ENCODE assay signal across 8 mouse cellular contexts in genomic region chr8:69887289-69888243, GRCm38 (mm10). TPM values are rescaled to one million over a fixed set of nuclear protein-coding genes. Genes with fewer than 3 reads are reported as not detected.
DNase-seq lines count a peak whose midpoint lies in the region; ATAC-seq and TF ChIP-seq lines count a peak whose summit lies in the region.

TSS of gene Cilp2 (minus strand) at chr8:69887687.

- peaks cover 82% of the 10 kb centered on the region for H3K27me3 ChIP-seq in forebrain, embryonic 11.5 days (ENCODE audit: control insufficient read depth, insufficient read depth, low read length)
- peaks cover 82% of the 10 kb centered on the region for H3K27me3 ChIP-seq in hindbrain, embryonic 14.5 days (ENCODE audit: control insufficient read depth, insufficient read depth, low read length)
- peaks cover 90% of the 10 kb centered on the region for H3K27me3 ChIP-seq in liver, embryonic 12.5 days (replicated peaks)

- H3K9ac ChIP-seq in forebrain, embryonic 11.5 days (ENCODE audit: low read length) = peak within 1 kb of the TSS; percentile 16; the same call in 1 of the 2 replicates
- H3K9ac ChIP-seq in hindbrain, embryonic 14.5 days = no peak within 1 kb of the TSS; the same call in 1 of the 2 replicates
- H3K9ac ChIP-seq in liver, embryonic 12.5 days = no peak within 1 kb of the TSS

- no peak for ATAC-seq in forebrain, embryonic 11.5 days (replicated peaks; ENCODE audit: low FRiP score)
- no peak for ATAC-seq in hindbrain, embryonic 14.5 days (ENCODE audit: low FRiP score)
- no peak for ATAC-seq in liver, embryonic 12.5 days

- TF ChIP-seq CTCF in layer of hippocampus, adult 2 months (conservative IDR thresholded peaks at IDR 0.05) = no peak

- peaks cover 22% of the 10 kb centered on the region; the same call in 1 of the 2 replicates for H3K4me1 ChIP-seq in forebrain, embryonic 11.5 days (replicated peaks; ENCODE audit: control insufficient read depth, insufficient read depth, low read length)
- peaks cover 22% of the 10 kb centered on the region; the same call in 1 of the 2 replicates for H3K4me1 ChIP-seq in hindbrain, embryonic 14.5 days (replicated peaks; ENCODE audit: control insufficient read depth, insufficient read depth, low read length)
- H3K4me1 ChIP-seq in liver, embryonic 12.5 days = peaks cover 24% of the 10 kb centered on the region

- 2% methylated on average over 60 of the region's 60 CpGs for WGBS in forebrain, embryonic 11.5 days
- under 1% methylated on average over 59 of the region's 60 CpGs for WGBS in hindbrain, embryonic 14.5 days
- WGBS in liver, embryonic 12.5 days (ENCODE audit: insufficient replicate concordance) = 1% methylated on average over 51 of the region's 60 CpGs

- no peaks in the 10 kb centered on the region for H3K9me3 ChIP-seq in forebrain, embryonic 11.5 days (ENCODE audit: control insufficient read depth, low read length)
- no peaks in the 10 kb centered on the region for H3K9me3 ChIP-seq in hindbrain, embryonic 14.5 days (ENCODE audit: control insufficient read depth, low read length)
- H3K9me3 ChIP-seq in liver, embryonic 12.5 days (replicated peaks) = no peaks in the 10 kb centered on the region

- H3K4me3 ChIP-seq in layer of hippocampus, adult 2 months = peak within 1 kb of the TSS; percentile 41
- H3K4me3 ChIP-seq in forebrain, embryonic 11.5 days (ENCODE audit: low read depth, low read length) = peak within 1 kb of the TSS; percentile 23
- peak within 1 kb of the TSS; percentile 20 for H3K4me3 ChIP-seq in hindbrain, embryonic 14.5 days (replicated peaks; ENCODE audit: low read length)
- peak within 1 kb of the TSS; percentile 29; the same call in 1 of the 2 replicates for H3K4me3 ChIP-seq in liver, embryonic 12.5 days

- no peaks in the 10 kb centered on the region for H3K36me3 ChIP-seq in forebrain, embryonic 11.5 days (ENCODE audit: control insufficient read depth, insufficient read depth, low read length)
- peaks cover 3% of the 10 kb centered on the region; the same call in 1 of the 2 replicates for H3K36me3 ChIP-seq in hindbrain, embryonic 14.5 days (replicated peaks; ENCODE audit: control insufficient read depth, insufficient read depth)
- H3K36me3 ChIP-seq in liver, embryonic 12.5 days = peaks cover 6% of the 10 kb centered on the region; the same call in 1 of the 2 replicates

- DNase-seq in layer of hippocampus, adult 2 months (ENCODE audit: low spot score in 2 of 2) = no peak
- DNase-seq in layer of hippocampus, postnatal 25 days (ENCODE audit: extremely low spot score in 1 of 2, low spot score in 1 of 2) = no peak
- DNase-seq in forebrain, embryonic 11.5 days (ENCODE audit: low spot score) = peak; percentile 71
- DNase-seq in hindbrain, embryonic 14.5 days (ENCODE audit: low spot score) = no peak
- DNase-seq in natural killer cell, adult 2 months (ENCODE audit: low spot score in 2 of 2) = peak; percentile 45 to 49
- no peak for DNase-seq in frontal cortex, postnatal 25 days (ENCODE audit: low spot score in 2 of 2)
- DNase-seq in left cerebral cortex, adult 9 months (ENCODE audit: low spot score in 2 of 2) = no peak

- peak within 1 kb of the TSS; percentile 35 for H3K4me2 ChIP-seq in forebrain, embryonic 11.5 days (ENCODE audit: low read depth, low read length, severe bottlenecking)
- peak within 1 kb of the TSS; percentile 41 for H3K4me2 ChIP-seq in hindbrain, embryonic 14.5 days (replicated peaks)
- H3K4me2 ChIP-seq in liver, embryonic 12.5 days = peak within 1 kb of the TSS; percentile 27

- no peak within 1 kb of the TSS for H3K27ac ChIP-seq in layer of hippocampus, adult 2 months
- H3K27ac ChIP-seq in forebrain, embryonic 11.5 days (ENCODE audit: low read depth, low read length) = no peak within 1 kb of the TSS
- H3K27ac ChIP-seq in hindbrain, embryonic 14.5 days = no peak within 1 kb of the TSS
- H3K27ac ChIP-seq in liver, embryonic 12.5 days = no peak within 1 kb of the TSS

RNA-seq across cellular contexts. Expression of gene Cilp2, which starts in this region (rescaled TPM):
- under 1 TPM; 0.69 to 0.72 TPM for total RNA-seq in layer of hippocampus, adult 2 months (2021)
- total RNA-seq in layer of hippocampus, postnatal 25 days (2021) = 1 to 10 TPM in 1 of 2 experiments, under 1 TPM in 1; 0.89 to 1.3 TPM
- 0.20 and 0.35 TPM in 2 replicates for polyA plus RNA-seq in forebrain, embryonic 11.5 days (2014; fragmentation: Nextera tagmentation; extraction: Ambion mirVana)
- 4.1 and 4.2 TPM in 2 replicates for polyA plus RNA-seq in hindbrain, embryonic 14.5 days (2014; fragmentation: Nextera tagmentation; extraction: Ambion mirVana)
- polyA plus RNA-seq in liver, embryonic 12.5 days (2016; fragmentation: Nextera tagmentation; extraction: Ambion mirVana) = 0.14 and 0.33 TPM in 2 replicates

Comparison
In these comparisons a context has a peak if more than half of its experiments do, and no peak if none do; other contexts are left out.
1. Peak in DNase-seq, H3K4me3 ChIP-seq, H3K9ac ChIP-seq and H3K4me2 ChIP-seq in forebrain, embryonic 11.5 days; RNA of the gene not detected or under 1 TPM.
2. DNase-seq: peak in natural killer cell, adult 2 months (2 of 2); none in layer of hippocampus, adult 2 months (0 of 2), layer of hippocampus, postnatal 25 days (0 of 2), hindbrain, embryonic 14.5 days (single experiment), frontal cortex, postnatal 25 days (0 of 2) and left cerebral cortex, adult 9 months (0 of 2).
3. Peak in every context shown above with its lines, with median percentiles within 50 percentile points of each other: H3K4me3 ChIP-seq and H3K4me2 ChIP-seq.